Mouse (Mus musculus) MEL (cell line): ENCODE data around the gene Sfmbt2. TPM values are rescaled to one million over a fixed set of nuclear protein-coding genes. Genes with fewer than 3 reads are reported as not detected.

Source experiments
- DNase-seq: peaks from one replicate; pipeline ENCODE4 v3.0.0; 2011; ENCODE audit warnings: low read depth, low spot score
- H3K27ac ChIP-seq: 2 replicates; pipeline ENCODE4 v1.5.1; 2012; ENCODE audit warnings: low read depth, mild to moderate bottlenecking, control low read depth, low read length, moderate library complexity; ENCODE audit not compliant: control insufficient read depth
- H3K27me3 ChIP-seq, 2 experiments: fragments of 150-350 bp in 1 of 2; sonication (generic) in 1 of 2; 2 replicates each; pipeline ENCODE4 v1.6.1; 2012; ENCODE audit warnings: low read length in 2 of 2, mild to moderate bottlenecking in 2 of 2, improper control_type of control experiment in 1 of 2, moderate library complexity in 1 of 2; ENCODE audit not compliant: insufficient read depth in 2 of 2, control insufficient read depth in 1 of 2
- H3K36me3 ChIP-seq, 2 experiments: 2 replicates each; pipeline ENCODE4 v1.6.1; 2012 to 2014; ENCODE audit warnings: low read length in 2 of 2, improper control_type of control experiment in 1 of 2, inconsistent platforms in 1 of 2, mild to moderate bottlenecking in 1 of 2; ENCODE audit not compliant: insufficient read depth in 2 of 2, control insufficient read depth in 1 of 2
- H3K4me1 ChIP-seq, 2 experiments: fragments of 150-350 bp in 1 of 2; sonication (generic) in 1 of 2; 2 replicates each; pipeline ENCODE4 v1.6.1; 2012; ENCODE audit warnings: low read length in 2 of 2, improper control_type of control experiment in 1 of 2, mild to moderate bottlenecking in 1 of 2; ENCODE audit not compliant: insufficient read depth in 2 of 2, control insufficient read depth in 1 of 2
- H3K4me3 ChIP-seq, 2 experiments: fragments of 150-350 bp in 1 of 2; sonication (generic) in 1 of 2; 2 replicates each; pipeline ENCODE4 v1.5.1; 2012; ENCODE audit warnings: low read depth in 2 of 2, low read length in 2 of 2, mild to moderate bottlenecking in 2 of 2, moderate library complexity in 2 of 2, control low read depth in 1 of 2, improper control_type of control experiment in 1 of 2; ENCODE audit not compliant: control insufficient read depth in 1 of 2, insufficient read depth in 1 of 2
- H3K79me2 ChIP-seq: 2 replicates; pipeline ENCODE4 v1.6.1; 2012; ENCODE audit warnings: mild to moderate bottlenecking, low read length, moderate library complexity; ENCODE audit not compliant: control insufficient read depth, poor library complexity, insufficient read depth
- H3K9ac ChIP-seq: 2 replicates; pipeline ENCODE4 v1.6.1; 2012; ENCODE audit warnings: low read depth, mild to moderate bottlenecking, control low read depth, low read length, moderate library complexity; ENCODE audit not compliant: control insufficient read depth, poor library complexity, severe bottlenecking
- H3K9me3 ChIP-seq: fragments of 150-350 bp; sonication (generic); replicated peaks from 2 replicates; pipeline ENCODE4 v1.6.1; 2012; ENCODE audit warnings: mild to moderate bottlenecking, low read length, improper control_type of control experiment, moderate library complexity; ENCODE audit not compliant: insufficient read depth
- CHD2 ChIP-seq: IDR thresholded peaks from 2 replicates; pipeline ENCODE4 v1.6.1; 2011; ENCODE audit warnings: low read length, improper control_type of control experiment
- CTCF ChIP-seq, 3 experiments: IDR thresholded peaks in 2 of 3; conservative IDR thresholded peaks in 1 of 3; 2 replicates each; pipeline ENCODE4 v1.5.1; 2011 to 2012; ENCODE audit warnings: low read length in 3 of 3, low read depth in 2 of 3, mild to moderate bottlenecking in 2 of 3, improper control_type of control experiment in 1 of 3, inconsistent platforms in 1 of 3, mixed read lengths in 1 of 3, moderate library complexity in 1 of 3; ENCODE audit not compliant: control insufficient read depth in 1 of 3, insufficient read depth in 1 of 3, poor library complexity in 1 of 3, severe bottlenecking in 1 of 3
- E2F4 ChIP-seq: IDR thresholded peaks from 2 replicates; pipeline ENCODE4 v1.6.1; 2011; ENCODE audit warnings: low read depth, low read length, improper control_type of control experiment, borderline replicate concordance
- ELF1 ChIP-seq: IDR thresholded peaks from 2 replicates; pipeline ENCODE4 v1.6.1; 2014; ENCODE audit warnings: low read depth, mild to moderate bottlenecking, inconsistent platforms, low read length, improper control_type of control experiment, moderate library complexity
- EP300 ChIP-seq, 2 experiments: IDR thresholded peaks; 2 replicates each; pipeline ENCODE4 v1.6.1; 2011; ENCODE audit warnings: improper control_type of control experiment in 2 of 2, low read length in 2 of 2, low read depth in 1 of 2, mild to moderate bottlenecking in 1 of 2
- HCFC1 ChIP-seq: IDR thresholded peaks from 2 replicates; pipeline ENCODE4 v1.6.1; 2012; ENCODE audit warnings: low read depth, mild to moderate bottlenecking, inconsistent platforms, low read length, improper control_type of control experiment, moderate library complexity
- MAX ChIP-seq: IDR thresholded peaks from 2 replicates; pipeline ENCODE4 v1.6.1; 2011; ENCODE audit warnings: low read length, improper control_type of control experiment
- MAZ ChIP-seq: IDR thresholded peaks from 2 replicates; pipeline ENCODE4 v1.6.1; 2012; ENCODE audit warnings: low read depth, mild to moderate bottlenecking, inconsistent platforms, low read length, improper control_type of control experiment
- MEF2A ChIP-seq: IDR thresholded peaks from 2 replicates; pipeline ENCODE4 v1.6.1; 2014; ENCODE audit warnings: low read depth, mild to moderate bottlenecking, inconsistent platforms, low read length, improper control_type of control experiment; ENCODE audit not compliant: poor library complexity, insufficient replicate concordance, severe bottlenecking; ENCODE audit errors: extremely low read depth
- MYB ChIP-seq: IDR thresholded peaks from 2 replicates; pipeline ENCODE4 v1.6.1; 2011; ENCODE audit warnings: mild to moderate bottlenecking, low read depth, low read length, improper control_type of control experiment
- NRF1 ChIP-seq: IDR thresholded peaks from 2 replicates; pipeline ENCODE4 v1.6.1; 2014; ENCODE audit warnings: low read depth, mild to moderate bottlenecking, inconsistent platforms, low read length, improper control_type of control experiment, moderate library complexity; ENCODE audit not compliant: poor library complexity, insufficient read depth, severe bottlenecking
- POLR2A ChIP-seq, 2 experiments: IDR thresholded peaks; 2 replicates each; pipeline ENCODE4 v1.6.1; 2011 to 2012; ENCODE audit warnings: low read length in 2 of 2, mild to moderate bottlenecking in 2 of 2, control low read depth in 1 of 2, improper control_type of control experiment in 1 of 2, low read depth in 1 of 2, moderate library complexity in 1 of 2; ENCODE audit not compliant: control insufficient read depth in 1 of 2, insufficient read depth in 1 of 2, poor library complexity in 1 of 2
- POLR2AphosphoS2 ChIP-seq: IDR thresholded peaks from 2 replicates; pipeline ENCODE4 v1.6.1; 2011; ENCODE audit warnings: low read length, improper control_type of control experiment
- POLR2AphosphoS5 ChIP-seq: IDR thresholded peaks from 2 replicates; pipeline ENCODE4 v1.6.1; 2012; ENCODE audit warnings: low read depth, borderline replicate concordance, mild to moderate bottlenecking, inconsistent platforms, low read length, moderate library complexity, mixed read lengths
- RCOR1 ChIP-seq: IDR thresholded peaks from 2 replicates; pipeline ENCODE4 v1.6.1; 2012; ENCODE audit warnings: low read depth, mild to moderate bottlenecking, inconsistent platforms, low read length, improper control_type of control experiment
- SMC3 ChIP-seq: IDR thresholded peaks from 2 replicates; pipeline ENCODE4 v1.6.1; 2011; ENCODE audit warnings: low read depth, low read length, improper control_type of control experiment
- USF1 ChIP-seq: IDR thresholded peaks from 2 replicates; pipeline ENCODE4 v1.6.1; 2014; ENCODE audit warnings: low read depth, mild to moderate bottlenecking, inconsistent platforms, low read length, improper control_type of control experiment, moderate library complexity
- polyA plus RNA-seq, 2 experiments: library from polyadenylated mRNA; stranded (reverse) in 1 of 2; unstranded in 1 of 2; fragments of >175 nt in 1 of 2; fragments of >200 nt in 1 of 2; gene quantifications; 2 replicates each; pipeline versions ENCODE4 v1.2.1 to v1.2.4; 2012; ENCODE audit warnings: low replicate concordance in 2 of 2, low read depth in 1 of 2; ENCODE audit not compliant: insufficient read length in 2 of 2, insufficient read depth in 1 of 2, missing spikeins in 1 of 2
- total RNA-seq: library from RNA; depleted of rRNA; stranded (reverse); fragments of 300-350 nt; gene quantifications from 2 replicates; pipeline ENCODE4 v1.2.3, GENCODE M21; 2012

The Sfmbt2 gene
- total and polyA plus RNA-seq, 3 experiments, result not detected

DNA sequence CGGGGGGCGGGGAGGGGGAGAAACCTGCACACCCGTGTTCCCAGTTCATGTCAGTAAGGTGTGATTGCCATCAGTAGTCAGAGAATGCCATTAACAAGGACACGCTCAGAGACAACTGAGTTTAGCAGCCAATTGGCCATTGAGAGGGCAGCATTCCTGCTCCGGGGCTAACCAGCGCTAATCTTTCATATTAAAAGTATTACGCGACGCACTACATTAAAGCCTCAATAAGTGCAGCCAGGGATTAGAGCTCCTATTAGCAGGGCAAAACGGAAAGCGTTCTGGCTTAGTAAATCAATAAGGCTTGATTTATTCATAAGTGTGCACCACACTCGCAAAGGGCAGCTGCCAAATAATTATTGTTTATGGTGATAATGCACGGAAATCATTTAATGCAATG, 39.1 kb downstream of the Sfmbt2 start:
- Histone ChIP-seq H3K27me3 (no peaks in the 10 kb centered on the region), H3K36me3 (no peaks in the 10 kb centered on the region), H3K9ac (no peak overlapping the region), H3K79me2 (no peaks in the 10 kb centered on the region), H3K27ac (no peak overlapping the region), H3K4me1 (no peaks in the 10 kb centered on the region), H3K9me3 (no peaks in the 10 kb centered on the region), H3K4me3 (no peak overlapping the region)
- TF ChIP-seq POLR2AphosphoS2 (no peak), CTCF (IDR thresholded peaks at IDR 0.05 in 2 of 3, conservative IDR thresholded peaks at IDR 0.05 in 1 of 3; ENCODE audit: control insufficient read depth in 1 of 3, insufficient read depth in 1 of 3, low read depth in 2 of 3, low read length in 3 of 3, poor library complexity in 1 of 3, severe bottlenecking in 1 of 3) (no peak), MAZ (no peak), RCOR1 (no peak), HCFC1 (no peak)
- no peak for DNase-seq

DNA sequence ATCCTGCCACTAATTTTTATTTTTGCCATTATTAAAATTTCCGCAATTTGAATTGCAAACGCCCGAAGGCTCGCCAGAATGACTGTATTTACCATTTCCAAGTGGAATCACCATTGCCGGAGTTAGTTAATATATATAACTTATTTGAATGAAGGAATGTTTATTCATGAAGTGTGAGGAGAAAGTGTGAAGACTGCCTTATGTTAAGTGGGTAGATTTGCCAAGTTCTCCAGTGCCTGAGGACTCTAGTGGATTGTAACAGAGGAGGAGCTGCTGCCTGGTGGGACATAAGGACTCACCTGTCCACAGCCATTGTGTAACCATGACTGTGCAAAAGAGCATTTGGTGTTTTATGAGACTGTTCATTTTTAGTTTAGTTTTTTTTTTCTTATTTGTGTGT, 39.8 kb downstream of the Sfmbt2 start:
- TF ChIP-seq POLR2A (IDR thresholded peaks at IDR 0.05; ENCODE audit: control insufficient read depth in 1 of 2, insufficient read depth in 1 of 2, low read depth in 1 of 2, low read length in 2 of 2, poor library complexity in 1 of 2) (no peak), MEF2A (no peak), EP300 (IDR thresholded peaks at IDR 0.05; ENCODE audit: low read depth in 1 of 2, low read length in 2 of 2) (no peak), MAX (no peak), MAZ (no peak), SMC3 (no peak), MYB (no peak), NRF1 (no peak), USF1 (no peak)
- no peaks in the 10 kb centered on the region for H3K9me3 ChIP-seq
- no peaks in the 10 kb centered on the region for H3K36me3 ChIP-seq
- DNase-seq, result no peak
- H3K4me3 ChIP-seq, result no peak overlapping the region
- no peaks in the 10 kb centered on the region for H3K4me1 ChIP-seq
- no peaks in the 10 kb centered on the region for H3K79me2 ChIP-seq
- H3K27ac ChIP-seq, result no peak overlapping the region
- no peaks in the 10 kb centered on the region for H3K27me3 ChIP-seq
- H3K9ac ChIP-seq, result no peak overlapping the region

DNA sequence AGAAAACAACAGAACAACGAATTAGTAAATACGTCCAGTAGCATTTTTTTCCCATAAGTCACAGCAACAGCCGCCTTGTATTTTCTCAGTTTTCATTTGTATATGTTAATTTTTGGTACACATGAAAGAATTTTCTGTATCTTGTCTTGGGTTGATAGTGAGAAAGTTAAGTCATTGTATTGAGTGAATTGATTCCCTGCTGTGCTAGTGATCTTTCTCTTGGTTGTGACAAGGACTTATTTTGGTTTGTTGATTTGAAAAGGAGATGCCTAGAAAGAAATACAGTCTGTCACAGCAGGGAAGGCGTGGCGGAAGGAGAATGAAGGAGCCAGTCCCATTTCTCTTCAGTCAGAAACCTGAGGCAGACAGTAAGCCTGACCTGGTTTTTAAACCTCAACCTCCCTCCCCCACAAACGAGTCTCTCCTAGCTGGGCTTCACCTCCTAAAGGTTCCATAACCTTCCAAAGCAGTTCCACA, 50.7 kb downstream of the Sfmbt2 start:
- Histone ChIP-seq H3K4me3 (no peak overlapping the region), H3K79me2 (no peaks in the 10 kb centered on the region), H3K36me3 (no peaks in the 10 kb centered on the region), H3K4me1 (no peaks in the 10 kb centered on the region), H3K27ac (no peak overlapping the region), H3K27me3 (no peaks in the 10 kb centered on the region), H3K9ac (no peak overlapping the region), H3K9me3 (no peaks in the 10 kb centered on the region)
- no peak for DNase-seq
- TF ChIP-seq CHD2, result no peak
- TF ChIP-seq SMC3, result no peak
- TF ChIP-seq E2F4, result no peak
- TF ChIP-seq ELF1, result no peak
- no peak for TF ChIP-seq POLR2AphosphoS5
- no peak for TF ChIP-seq POLR2A (IDR thresholded peaks at IDR 0.05; ENCODE audit: control insufficient read depth in 1 of 2, insufficient read depth in 1 of 2, low read depth in 1 of 2, low read length in 2 of 2, poor library complexity in 1 of 2)
- no peak for TF ChIP-seq MAX
- TF ChIP-seq CTCF (IDR thresholded peaks at IDR 0.05 in 2 of 3, conservative IDR thresholded peaks at IDR 0.05 in 1 of 3; ENCODE audit: control insufficient read depth in 1 of 3, insufficient read depth in 1 of 3, low read depth in 2 of 3, low read length in 3 of 3, poor library complexity in 1 of 3, severe bottlenecking in 1 of 3), result no peak
